Mouse (Mus musculus) kidney, adult 2 months (tissue): ENCODE measurements around the gene Rabep1. TPM values are rescaled to one million over a fixed set of nuclear protein-coding genes. Genes with fewer than 3 reads are reported as not detected.
"Not testable (repeated sequence)": the region's sequence is repeated elsewhere in the genome, so short reads cannot be mapped to it uniquely, and the experiment has no call there.

Experiments used
- DNase-seq: peaks from one replicate; pipeline ENCODE4 v3.0.0; 2021
- H3K27ac ChIP-seq: fragments of 200-500 bp; 2 replicates; pipeline ENCODE4 v1.5.1; 2012; ENCODE audit warnings: low read depth, low read length, control low read depth, inconsistent platforms; ENCODE audit not compliant: insufficient read depth
- H3K27me3 ChIP-seq: fragments of 200-500 bp; replicated peaks from 2 replicates; pipeline ENCODE4 v1.6.1; 2012; ENCODE audit warnings: mild to moderate bottlenecking, moderate library complexity, low read length, inconsistent platforms; ENCODE audit not compliant: control insufficient read depth, insufficient read depth
- H3K36me3 ChIP-seq: fragments of 200-500 bp; 2 replicates; pipeline ENCODE4 v1.6.1; 2012; ENCODE audit warnings: mild to moderate bottlenecking, moderate library complexity, low read length, inconsistent platforms; ENCODE audit not compliant: control insufficient read depth, insufficient read depth
- H3K4me1 ChIP-seq: fragments of 200-500 bp; 2 replicates; pipeline ENCODE4 v1.6.1; 2011; ENCODE audit warnings: low read length; ENCODE audit not compliant: control insufficient read depth, insufficient read depth
- H3K4me3 ChIP-seq: fragments of 200-500 bp; 2 replicates; pipeline ENCODE4 v1.5.1; 2011; ENCODE audit warnings: mild to moderate bottlenecking, low read depth, low read length, control low read depth; ENCODE audit not compliant: insufficient read depth
- CTCF ChIP-seq: fragments of 200-500 bp; conservative IDR thresholded peaks from 2 replicates; pipeline ENCODE4 v1.5.1; 2011; ENCODE audit warnings: low read depth, mild to moderate bottlenecking, control low read depth, low read length, moderate library complexity, mixed read lengths; ENCODE audit not compliant: insufficient read depth, insufficient read length
- POLR2A ChIP-seq: fragments of 200-500 bp; IDR thresholded peaks from one replicate; pipeline ENCODE4 v1.6.1; 2011; ENCODE audit warnings: low read depth, low read length, control low read depth
- WGBS: fragments of 180-500 bp; shearing (Covaris S2); methylation state at CpG from one replicate; pipeline ENCODE4 v1.1.7; 2018; 5-methylcytosine and 5-hydroxymethylcytosine counted together
- polyA plus RNA-seq: library from polyadenylated mRNA; depleted of rRNA; stranded (reverse); fragments of >200 nt; gene quantifications from 2 replicates; pipeline ENCODE4 v1.2.3, GENCODE M21; 2012

Rabep1 gene
- polyA plus RNA-seq, 1 experiment, result 4.7 TPM

- Histone ChIP-seq H3K27me3 (no peaks in the 10 kb centered on the region), H3K4me1 (peaks cover 18% of the 10 kb centered on the region), H3K27ac (0 out of 2 replicates have a peak overlapping the region, but pooled peaks have one; percentile 13), H3K36me3 (no peaks in the 10 kb centered on the region), H3K4me3 (no peak overlapping the region)
- TF ChIP-seq CTCF (no peak), POLR2A (no peak)
- DNase-seq, result no peak
- WGBS, result 32% methylated on average over 2 of the region's 2 CpGs
Measured at GRCm38 (mm10) chr11:70846029-70846428, 1.5 kb downstream of the Rabep1 start.

GRCm38 (mm10) chr11:70860371-70860770, 15.8 kb downstream of the Rabep1 start:
- H3K4me3 ChIP-seq, result no peak overlapping the region
- TF ChIP-seq CTCF, result no peak
- no peak for TF ChIP-seq POLR2A
- peaks cover 2% of the 10 kb centered on the region; the same call in 1 of the 2 replicates for H3K4me1 ChIP-seq
- DNase-seq, result peak; percentile 21
- no peak overlapping the region for H3K27ac ChIP-seq
- no peaks in the 10 kb centered on the region for H3K36me3 ChIP-seq
- H3K27me3 ChIP-seq, result no peaks in the 10 kb centered on the region
- 40% methylated on average over 1 of the region's 1 CpGs for WGBS

GRCm38 (mm10) chr11:70863204-70863603, 18.6 kb downstream of the Rabep1 start:
- H3K27ac ChIP-seq, H3K4me3 ChIP-seq, H3K36me3 ChIP-seq, H3K4me1 ChIP-seq, DNase-seq, H3K27me3 ChIP-seq: not testable (repeated sequence)
- 72% methylated on average over 2 of the region's 2 CpGs for WGBS

- TF ChIP-seq CTCF, result no peak
- no peak for TF ChIP-seq POLR2A
Measured at GRCm38 (mm10) chr11:70865223-70865622, 20.6 kb downstream of the Rabep1 start.

GRCm38 (mm10) chr11:70869263-70869662, 24.7 kb downstream of the Rabep1 start:
- Histone ChIP-seq H3K4me3 (no peak overlapping the region), H3K4me1 (peaks cover 22% of the 10 kb centered on the region), H3K36me3 (no peaks in the 10 kb centered on the region), H3K27ac (no peak overlapping the region), H3K27me3 (no peaks in the 10 kb centered on the region)
- WGBS, result 67% methylated on average over 3 of the region's 3 CpGs
- no peak for DNase-seq
- TF ChIP-seq POLR2A, result no peak
- TF ChIP-seq CTCF, result no peak

More at GRCm38 (mm10) chr11:70865223-70865622, 20.6 kb downstream of the Rabep1 start:
- H3K4me3 ChIP-seq, result no peak overlapping the region
- H3K4me1 ChIP-seq, result peaks cover 8% of the 10 kb centered on the region; the same call in 1 of the 2 replicates
- H3K27ac ChIP-seq, result no peak overlapping the region
- DNase-seq, result no peak
- H3K27me3 ChIP-seq, result no peaks in the 10 kb centered on the region
- 91% methylated on average over 2 of the region's 2 CpGs for WGBS
- no peaks in the 10 kb centered on the region for H3K36me3 ChIP-seq

- H3K4me1 ChIP-seq, result peaks cover 22% of the 10 kb centered on the region
- no peak overlapping the region for H3K4me3 ChIP-seq
- H3K27me3 ChIP-seq, result no peaks in the 10 kb centered on the region
- H3K36me3 ChIP-seq, result no peaks in the 10 kb centered on the region
- no peak for DNase-seq
- WGBS, result 88% methylated on average over 2 of the region's 2 CpGs
- H3K27ac ChIP-seq, result no peak overlapping the region
- TF ChIP-seq CTCF, result no peak
- no peak for TF ChIP-seq POLR2A
Measured at GRCm38 (mm10) chr11:70869811-70870210, 25.2 kb downstream of the Rabep1 start.

- DNase-seq, result peak; percentile 94
- 60% methylated on average over 1 of the region's 1 CpGs for WGBS
- Histone ChIP-seq H3K27me3 (no peaks in the 10 kb centered on the region), H3K4me3 (no peak overlapping the region), H3K4me1 (peaks cover 22% of the 10 kb centered on the region), H3K36me3 (no peaks in the 10 kb centered on the region; the same call in 1 of the 2 replicates), H3K27ac (no peak overlapping the region)
- TF ChIP-seq CTCF, result no peak
- no peak for TF ChIP-seq POLR2A
Measured at GRCm38 (mm10) chr11:70870407-70870806, 25.8 kb downstream of the Rabep1 start.

GRCm38 (mm10) chr11:70871110-70871509, 26.5 kb downstream of the Rabep1 start:
- Histone ChIP-seq H3K4me3 (no peak overlapping the region), H3K27me3 (no peaks in the 10 kb centered on the region), H3K27ac (no peak overlapping the region), H3K36me3 (no peaks in the 10 kb centered on the region; the same call in 1 of the 2 replicates), H3K4me1 (peaks cover 22% of the 10 kb centered on the region)
- DNase-seq, result no peak
- WGBS, result 81% methylated on average over 1 of the region's 1 CpGs
- no peak for TF ChIP-seq POLR2A
- TF ChIP-seq CTCF, result no peak
